Mouse (Mus musculus) lung, adult 2 months (tissue): ENCODE measurements around the gene Mpl.

ENCODE experiments used
- CTCF ChIP-seq: fragments of 200-500 bp; IDR thresholded peaks from 2 replicates; pipeline ENCODE4 v1.5.1; 2011; ENCODE audit warnings: mild to moderate bottlenecking, low read length, control low read depth; ENCODE audit not compliant: insufficient read depth
- POLR2A ChIP-seq: fragments of 200-500 bp; IDR thresholded peaks from 2 replicates; pipeline ENCODE4 v1.6.1; 2011; ENCODE audit warnings: low read depth, mild to moderate bottlenecking, control low read depth, low read length, borderline replicate concordance; ENCODE audit errors: extremely low read depth

DNA sequence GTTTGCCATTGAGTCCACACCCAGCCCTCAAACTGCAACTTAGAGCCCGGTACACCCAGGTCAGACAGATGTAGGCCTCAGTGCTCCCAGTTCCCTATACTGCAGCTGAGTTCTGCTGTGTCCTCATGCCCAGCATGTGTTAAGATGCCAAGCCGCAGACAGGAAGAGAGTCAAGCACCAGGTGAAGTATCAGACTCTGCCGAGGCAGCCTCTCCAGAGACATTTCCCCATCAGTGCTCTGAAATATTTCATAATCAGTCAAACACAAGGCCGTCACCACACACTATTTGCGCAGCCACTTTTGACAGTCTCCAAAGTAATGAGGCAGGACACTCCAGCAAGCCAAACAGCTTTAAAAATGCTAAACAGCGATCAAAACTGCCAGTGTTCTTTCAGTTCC is 58.9 kb downstream of the Mpl start:
- TF ChIP-seq CTCF = no peak
- TF ChIP-seq POLR2A = no peak
